Mouse (Mus musculus) heart, postnatal 0 days (tissue): ENCODE data around the gene Gm20538.

Experiments
- CTCF ChIP-seq: IDR thresholded peaks from 2 replicates; pipeline ENCODE4 v1.5.1; 2016; ENCODE audit warnings: antibody characterized with exemption, control low read depth, low read depth
- EP300 ChIP-seq: IDR thresholded peaks from 2 replicates; pipeline ENCODE4 v1.6.1; 2016; ENCODE audit warnings: antibody characterized with exemption, low read depth

DNA sequence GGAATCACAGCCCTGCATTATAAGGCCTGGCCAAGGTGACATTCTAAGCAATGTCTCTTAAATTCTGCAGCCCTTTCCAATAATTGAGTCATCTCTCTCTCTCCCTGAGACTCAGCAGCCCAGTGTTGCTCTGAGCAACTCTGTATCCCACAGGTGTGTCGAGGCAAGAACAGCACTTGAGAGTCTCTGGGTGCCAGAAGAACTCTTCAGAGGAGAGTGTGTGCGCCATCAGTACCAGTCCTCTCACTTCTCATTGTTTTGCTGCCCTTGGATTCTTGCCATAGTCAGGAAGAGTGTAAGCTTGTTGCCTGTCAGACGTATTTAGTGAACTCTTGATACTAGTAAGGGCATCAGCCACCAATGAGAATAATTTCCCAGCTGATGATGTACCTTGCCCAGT, 15.1 kb upstream of the Gm20538 start:
- TF ChIP-seq CTCF (no peak), EP300 (no peak)
